Mouse (Mus musculus) olfactory bulb, adult 2 months (tissue): ENCODE data around the gene Gm17409.

Experiments
- CTCF ChIP-seq: fragments of 200-500 bp; IDR thresholded peaks from 2 replicates; pipeline ENCODE4 v1.5.1; 2012; ENCODE audit warnings: low read depth, mild to moderate bottlenecking, low read length, moderate library complexity; ENCODE audit not compliant: insufficient read depth
- POLR2A ChIP-seq: fragments of 200-500 bp; IDR thresholded peaks from 2 replicates; pipeline ENCODE4 v1.6.1; 2012; ENCODE audit warnings: mild to moderate bottlenecking, low read depth, low read length, moderate library complexity; ENCODE audit not compliant: insufficient read depth

- TF ChIP-seq POLR2A (no peak), CTCF (no peak)
Observed at GRCm38 (mm10) chr2:58457488-58457865, 12.4 kb upstream of the Gm17409 start.
